Mouse (Mus musculus) left cerebral cortex, adult 18-20 months (tissue): Measurements from ENCODE around the gene 1190002N15Rik. TPM values are rescaled to one million over a fixed set of nuclear protein-coding genes. Genes with fewer than 3 reads are reported as not detected.

ENCODE experiments used
- DNase-seq, 2 experiments: peaks; one replicate each; pipeline ENCODE4 v3.0.0; 2021 to 2022; ENCODE audit warnings: low spot score in 2 of 2, mixed read lengths in 1 of 2
- long read RNA-seq, 2 experiments: library from polyadenylated mRNA; stranded (forward); transcript quantifications; one replicate each; pipeline ENCODE4 v2.0.0; 2021
- total RNA-seq, 2 experiments: library from RNA; stranded (reverse); gene quantifications; 2 replicates each; pipeline ENCODE4 v1.2.3; 2021

Gene 1190002N15Rik
- total RNA-seq, result 10 to 100 TPM; 29.8 to 33.1 TPM
- long read RNA-seq, experiment 1, transcript 1190002N15Rik-201 (3 exons, 3,950 nt), result major isoform, 53 of 57 reads
- long read RNA-seq, experiment 1, partial matches to known transcripts, result 3 of 57 reads
- long read RNA-seq, experiment 1, other reads (novel, unspliced or antisense), result 1 of 57 reads
- long read RNA-seq, experiment 2, transcript 1190002N15Rik-201 (3 exons, 3,950 nt), result major isoform, 20 of 23 reads
- long read RNA-seq, experiment 2, partial matches to known transcripts, result 0 of 23 reads
- long read RNA-seq, experiment 2, other reads (novel, unspliced or antisense), result 3 of 23 reads

DNA sequence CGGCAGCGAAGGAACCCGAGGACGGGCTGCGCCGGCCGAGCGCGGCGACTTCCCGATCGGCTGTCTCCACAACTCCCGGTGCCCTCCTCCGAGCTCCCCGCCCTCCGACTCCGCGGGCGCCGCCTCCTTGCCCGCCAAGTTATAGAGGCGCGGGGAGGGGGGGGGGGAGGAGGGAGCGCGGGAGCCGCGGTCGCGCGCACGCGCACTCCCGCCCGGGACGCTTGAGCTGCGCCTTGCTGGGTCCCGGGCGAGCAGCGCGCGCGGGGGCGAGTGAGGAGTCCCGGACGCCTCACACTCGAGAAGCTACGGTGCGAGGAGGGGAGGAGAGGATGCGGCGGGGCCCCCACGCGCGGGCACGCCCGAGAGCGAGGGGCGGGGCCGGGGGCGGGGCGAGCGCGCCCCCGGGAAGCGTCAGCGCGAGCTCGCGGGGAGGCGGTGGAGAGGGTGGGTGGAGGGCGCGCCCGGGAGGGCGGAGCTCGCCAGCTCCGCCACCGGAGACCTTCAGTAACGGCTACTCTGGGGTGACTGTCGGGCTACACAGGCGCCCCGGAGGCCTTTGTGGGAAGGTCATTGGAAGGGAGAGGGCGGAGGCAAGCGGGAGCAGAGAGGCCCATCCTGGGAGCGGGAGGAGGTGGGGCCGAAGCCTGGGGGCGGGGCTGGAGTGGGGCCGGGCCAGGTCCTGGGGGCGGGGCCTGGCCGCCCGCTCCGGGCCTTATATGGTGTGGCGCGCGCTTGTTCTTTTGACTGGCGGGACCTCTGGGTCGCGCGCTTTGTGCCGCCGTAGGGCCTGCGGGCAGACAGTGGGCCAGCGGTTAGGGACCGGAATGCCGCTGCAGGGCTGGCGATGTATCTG is at the start of gene 1190002N15Rik:
1190002N15Rik (minus strand) TSS at position 112 of the 853 bp plus-strand sequence.
- peak; percentile 87 to 92 for DNase-seq

DNA sequence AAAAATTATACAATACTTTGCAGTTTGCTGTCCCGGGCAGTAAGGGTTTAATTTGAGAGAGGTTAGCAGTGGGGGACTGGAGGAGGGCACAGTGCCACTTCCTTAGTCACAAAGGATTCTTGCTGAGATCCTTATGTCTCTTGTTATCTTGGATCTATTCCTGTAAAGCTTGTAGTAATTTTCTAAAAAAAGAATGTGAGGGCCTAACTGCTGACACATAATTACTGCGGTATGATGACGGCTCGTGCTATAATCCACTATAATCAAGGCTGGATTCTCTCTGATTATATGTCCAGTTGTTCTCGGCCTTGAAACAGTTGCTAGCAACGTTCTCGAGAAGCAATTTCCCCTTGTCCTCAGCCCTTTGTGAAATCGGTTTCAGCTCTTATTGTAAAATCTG is 44.4 kb upstream of the 1190002N15Rik start:
- DNase-seq, result no peak

- no peak for DNase-seq
Measured at GRCm38 (mm10) chr9:94581661-94582060, 43.8 kb upstream of the 1190002N15Rik start.

DNA sequence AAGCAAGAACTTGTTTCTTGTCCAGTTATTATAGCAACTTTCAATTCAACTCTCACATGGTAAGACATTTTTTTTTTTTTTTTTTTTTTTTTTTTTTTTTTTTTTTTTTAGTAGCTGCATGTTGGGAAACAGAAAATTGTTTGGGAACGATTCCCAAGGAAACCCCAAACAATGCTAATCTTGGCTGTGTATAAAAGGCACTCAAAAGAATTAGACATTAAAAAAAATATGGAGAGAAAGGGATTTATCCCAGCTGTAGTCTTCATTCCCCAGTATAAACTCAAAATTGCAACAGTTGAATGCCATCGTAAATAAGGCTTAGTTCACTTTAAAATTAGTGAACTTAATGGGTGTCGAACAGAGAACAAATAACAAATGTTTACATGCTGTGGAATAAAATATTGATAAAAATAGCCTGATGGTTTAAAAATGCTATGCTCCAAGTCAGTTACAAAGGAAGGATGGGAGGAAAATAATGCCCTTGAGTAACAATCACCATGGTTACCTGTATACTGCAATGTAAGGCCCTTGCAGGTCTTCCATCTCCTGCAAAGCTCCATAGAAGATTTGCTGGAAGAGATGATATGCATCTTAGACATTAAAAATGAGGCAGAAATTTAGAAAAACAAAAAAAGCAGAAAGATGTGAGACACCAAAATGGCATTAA is 42.3 kb upstream of the 1190002N15Rik start:
- no peak for DNase-seq

- DNase-seq, result no peak
Measured at GRCm38 (mm10) chr9:94571802-94572201, 33.9 kb upstream of the 1190002N15Rik start.

- no peak for DNase-seq
Measured at GRCm38 (mm10) chr9:94568386-94568785, 30.5 kb upstream of the 1190002N15Rik start.

- DNase-seq, result no peak
Measured at GRCm38 (mm10) chr9:94567722-94568314, 29.9 kb upstream of the 1190002N15Rik start.

DNA sequence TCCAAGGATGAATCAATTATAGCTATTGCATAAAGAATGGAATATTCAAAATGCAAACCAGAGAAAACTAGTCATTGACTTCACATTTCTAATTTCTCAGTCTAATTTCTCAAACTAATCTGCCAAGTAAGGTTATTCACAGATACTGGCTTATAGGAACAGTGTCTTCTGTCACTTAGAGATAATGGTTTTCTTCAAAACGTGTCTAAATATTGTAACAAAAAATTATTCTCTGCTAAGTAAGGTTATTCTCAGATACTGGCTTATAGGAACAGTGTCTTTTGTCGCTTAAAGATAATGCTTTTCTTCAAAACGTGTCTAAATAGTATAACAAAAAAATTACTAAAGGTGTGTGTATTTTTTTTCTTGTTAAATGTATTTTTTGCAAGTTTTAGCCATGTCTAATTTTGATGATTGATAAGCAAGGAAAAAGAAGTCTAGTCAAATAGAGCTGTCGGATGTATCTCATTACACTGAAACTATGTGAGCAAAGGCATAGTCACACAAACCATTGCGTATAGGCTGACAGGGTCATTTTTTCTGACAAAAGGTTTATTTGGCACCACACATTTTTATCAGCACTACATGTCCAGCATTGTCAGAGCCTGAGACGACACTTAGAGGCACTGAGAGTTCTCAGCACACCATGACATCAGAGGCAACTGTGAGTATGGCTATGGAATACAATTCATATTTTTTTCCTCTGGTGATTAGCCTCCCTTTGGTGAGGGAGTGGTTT is 19.1 kb upstream of the 1190002N15Rik start:
- no peak for DNase-seq

DNA sequence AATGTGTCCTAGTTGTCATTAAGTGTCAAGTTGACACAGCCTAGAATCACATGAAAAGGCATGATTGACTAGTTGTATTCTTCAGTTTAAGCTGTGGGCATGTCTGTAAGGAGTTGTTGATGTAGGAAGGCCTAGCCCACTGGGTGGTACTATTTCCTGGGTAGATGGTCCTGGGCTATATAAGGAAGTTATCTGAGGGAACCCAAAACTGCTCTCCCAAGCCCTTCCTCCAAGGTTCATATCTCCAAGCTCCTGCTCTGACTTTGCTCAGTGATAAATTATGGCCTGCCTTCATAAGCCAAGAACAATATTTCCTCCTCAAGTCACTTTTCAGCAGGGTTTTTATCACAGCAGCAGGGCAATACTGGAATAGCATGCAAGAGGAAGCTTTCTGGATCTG is 18.4 kb upstream of the 1190002N15Rik start:
- DNase-seq, result no peak

DNA sequence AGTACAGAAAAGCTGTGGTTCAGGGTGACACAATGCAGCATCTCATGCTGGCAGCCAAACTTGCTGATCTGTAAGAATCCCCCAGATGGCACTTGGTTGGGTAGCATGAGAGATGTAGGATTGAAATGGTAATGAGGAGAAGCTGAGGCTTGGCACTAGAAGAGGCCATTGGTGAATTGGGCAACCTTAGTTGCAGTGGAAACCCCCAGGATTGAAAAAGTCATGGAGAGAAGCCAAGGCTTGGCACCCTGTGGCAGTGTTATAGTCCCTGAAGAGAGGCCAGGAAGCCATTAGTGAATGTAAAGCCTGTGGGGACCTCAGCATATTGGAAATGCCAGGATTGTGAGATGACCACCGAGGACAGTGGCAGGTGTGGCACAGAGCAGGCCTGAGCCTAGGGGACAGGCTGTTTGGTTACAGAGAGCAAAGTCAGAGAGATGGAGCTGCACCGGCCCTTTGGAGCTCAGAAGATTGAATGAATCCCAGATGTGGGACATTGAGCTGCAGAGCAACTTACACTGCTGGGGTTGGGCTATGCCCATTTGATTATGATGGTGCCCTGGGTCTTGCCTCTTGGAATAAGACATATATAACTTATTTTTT is 12.7 kb upstream of the 1190002N15Rik start:
- no peak for DNase-seq

DNA sequence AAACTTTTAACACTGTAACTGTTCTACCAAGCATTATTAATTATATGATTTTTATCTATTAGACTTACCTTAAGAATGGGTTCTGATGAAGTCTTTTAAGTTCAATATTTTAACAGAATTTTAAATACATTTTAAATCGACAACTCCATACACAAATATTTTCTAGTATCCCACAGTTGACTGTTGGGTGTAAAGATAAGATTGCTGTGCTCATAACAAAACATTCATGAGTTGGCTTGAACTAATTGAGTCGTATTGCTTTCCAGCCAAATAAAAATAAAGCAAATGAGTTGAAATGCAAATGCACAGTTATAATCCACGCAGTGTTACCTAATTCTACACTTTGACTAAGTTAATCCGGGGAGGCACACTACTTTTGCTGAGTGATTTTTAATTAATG is 6.0 kb upstream of the 1190002N15Rik start:
- DNase-seq, result no peak

DNA sequence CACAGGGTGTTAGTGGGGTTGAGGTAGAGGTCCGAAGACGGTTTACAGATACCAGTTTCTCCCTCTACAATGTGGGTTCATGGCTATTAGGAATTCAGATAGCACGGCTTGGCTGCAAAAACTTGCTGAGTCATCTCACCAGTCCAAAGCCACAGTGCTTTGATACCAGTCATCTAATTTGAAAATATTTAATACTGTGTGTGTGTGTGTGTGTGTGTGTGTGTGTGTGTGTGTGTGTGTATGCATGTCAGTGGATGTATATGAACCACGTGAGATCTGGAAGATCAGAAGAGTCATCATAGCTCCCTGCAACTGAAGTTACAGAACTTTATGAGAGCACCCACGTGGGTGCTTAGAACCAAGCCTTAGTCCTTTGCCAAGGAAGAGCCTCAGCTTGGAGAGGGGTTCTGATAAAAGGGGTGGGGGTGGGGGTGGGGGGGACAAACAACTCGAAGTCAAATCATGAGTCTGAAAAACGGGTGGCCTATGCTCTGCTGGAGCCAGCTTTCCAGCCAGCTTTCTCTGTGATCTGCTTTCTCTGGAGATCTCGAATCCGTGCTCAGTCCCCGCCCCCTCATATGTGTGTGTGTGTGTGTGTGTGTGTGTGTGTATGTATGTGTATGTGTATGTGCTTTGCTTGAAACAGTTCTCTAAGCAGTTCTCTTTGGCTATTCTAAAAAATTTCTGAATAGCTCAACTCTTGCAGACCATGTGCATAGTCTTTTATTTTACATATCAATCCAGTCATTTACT is 2.6 kb upstream of the 1190002N15Rik start:
- DNase-seq, result no peak

GRCm38 (mm10) chr9:94539346-94539865 is 1.5 kb upstream of the 1190002N15Rik start:
- no peak for DNase-seq

- DNase-seq, result no peak
Measured at GRCm38 (mm10) chr9:94538823-94539143, 902 bp upstream of the 1190002N15Rik start.

DNA sequence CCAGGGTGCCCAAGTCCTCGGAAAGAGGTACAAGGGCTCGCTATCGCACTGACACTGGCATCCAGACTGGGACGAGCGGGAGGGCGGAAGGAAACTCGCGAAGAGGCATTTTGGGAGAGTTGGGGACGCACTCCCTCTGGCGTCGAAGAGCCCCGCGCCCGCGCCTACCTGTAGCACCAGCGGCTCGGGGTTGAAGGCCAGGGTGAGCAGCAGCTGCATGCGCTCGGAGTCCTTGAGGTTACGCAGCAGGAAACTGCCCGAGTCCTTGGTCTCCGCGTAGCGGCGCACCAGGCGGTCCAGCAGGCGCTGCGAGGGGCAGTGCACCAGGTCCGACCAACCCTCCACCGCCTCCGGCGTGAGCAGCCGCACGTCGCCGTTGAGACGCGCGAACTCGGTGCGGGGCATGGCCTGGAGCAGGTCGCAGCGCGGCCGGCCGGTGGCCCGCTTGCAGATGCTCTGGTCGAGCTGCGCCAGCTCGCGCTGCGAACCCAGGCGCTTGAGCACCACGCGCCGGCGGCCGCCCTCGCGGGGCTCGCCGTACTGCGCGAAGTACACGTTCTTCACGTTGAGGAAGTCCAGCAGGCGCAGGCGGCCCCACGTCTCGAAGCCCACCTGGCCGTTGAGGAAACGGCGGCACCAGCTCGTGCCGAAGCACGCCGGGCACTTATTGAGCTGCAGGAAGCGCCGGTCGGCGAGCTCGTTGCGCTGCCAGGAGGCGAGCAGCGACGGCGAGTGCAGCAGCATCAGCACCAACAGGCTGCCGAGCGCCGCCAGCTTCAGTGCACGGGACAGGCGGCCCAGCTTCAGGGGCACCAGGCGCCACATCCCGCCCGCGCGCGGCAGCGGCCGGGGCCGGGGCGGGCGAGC is 597 bp downstream of the 1190002N15Rik start:
- peak; percentile 50 to 65 for DNase-seq

DNA sequence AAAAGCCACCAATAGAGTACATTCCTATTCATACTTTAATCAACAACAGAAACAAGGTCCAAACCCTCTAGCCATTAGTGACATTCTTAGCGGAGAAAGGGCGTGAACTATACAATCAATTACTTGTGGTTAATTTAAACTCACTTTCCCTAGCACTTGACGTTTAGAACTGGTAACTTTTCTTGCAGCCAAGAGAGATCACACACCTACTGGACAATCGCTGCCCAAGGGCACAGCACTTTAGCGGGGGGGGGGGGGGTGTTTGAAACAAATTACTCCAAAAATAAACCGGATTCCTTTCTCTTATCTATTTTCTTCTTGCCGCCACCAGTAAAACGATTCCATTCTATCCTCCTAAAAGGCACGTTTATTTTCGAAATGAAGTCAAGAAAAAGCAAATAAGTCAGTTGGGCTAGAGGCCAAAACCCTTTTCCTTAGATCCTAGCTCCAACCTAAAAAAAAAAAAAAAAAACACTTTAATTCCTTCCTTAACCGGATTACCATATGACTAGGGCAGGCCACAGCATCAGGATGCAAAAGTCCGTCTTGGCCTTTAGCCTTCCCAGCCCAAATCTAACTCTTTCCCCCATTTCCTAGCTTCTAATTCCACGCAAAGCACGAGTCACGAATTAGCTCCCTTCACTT is 1.5 kb downstream of the 1190002N15Rik start:
- no peak for DNase-seq

- no peak for DNase-seq
Measured at GRCm38 (mm10) chr9:94534795-94535194, 3.1 kb downstream of the 1190002N15Rik start.

GRCm38 (mm10) chr9:94534226-94534625 is 3.7 kb downstream of the 1190002N15Rik start:
- DNase-seq, result no peak
